Mouse (Mus musculus) hindbrain, embryonic 13.5 days (tissue): ENCODE measurements at regions not wholly inside any gene's neighbourhood (a gene's known extent, or its start where the extent isn't known, plus 50 kb on each side); places are given as distances from the start of the nearest gene placed in this dataset.
A peak's percentile ranks its signal among the peaks of the same experiment; 100 is the strongest.

Experiments
- ATAC-seq: fragments of 200-750 bp; cut with Nextera tagmentation; 2 replicates; pipeline ENCODE4 v1.8.0; 2017; ENCODE audit warnings: moderate TSS enrichment; ENCODE audit not compliant: low FRiP score
- H3K27ac ChIP-seq: fragments of 300-500 bp; sonication (generic); 2 replicates; pipeline ENCODE4 v1.5.1; 2015; ENCODE audit warnings: inconsistent platforms, mild to moderate bottlenecking, moderate library complexity
- H3K27me3 ChIP-seq: fragments of 300-500 bp; sonication (generic); 2 replicates; pipeline ENCODE4 v1.6.1; 2015; ENCODE audit warnings: mild to moderate bottlenecking, inconsistent platforms
- H3K36me3 ChIP-seq: fragments of 300-500 bp; sonication (generic); 2 replicates; pipeline ENCODE4 v1.6.1; 2015; ENCODE audit warnings: mild to moderate bottlenecking, inconsistent platforms
- H3K4me1 ChIP-seq: fragments of 300-500 bp; sonication (generic); replicated peaks from 2 replicates; pipeline ENCODE4 v1.6.1; 2015; ENCODE audit warnings: inconsistent platforms
- H3K4me2 ChIP-seq: fragments of 300-500 bp; sonication (generic); 2 replicates; pipeline ENCODE4 v1.6.1; 2015; ENCODE audit warnings: inconsistent platforms, mild to moderate bottlenecking, moderate library complexity
- H3K4me3 ChIP-seq: fragments of 300-500 bp; sonication (generic); 2 replicates; pipeline ENCODE4 v1.5.1; 2015; ENCODE audit warnings: mild to moderate bottlenecking, inconsistent platforms
- H3K9ac ChIP-seq: fragments of 300-500 bp; sonication (generic); 2 replicates; pipeline ENCODE4 v1.6.1; 2015; ENCODE audit warnings: mild to moderate bottlenecking, inconsistent platforms
- H3K9me3 ChIP-seq: fragments of 300-500 bp; sonication (generic); 2 replicates; pipeline ENCODE4 v1.6.1; 2016; ENCODE audit warnings: inconsistent platforms
- whole genome bisulfite sequencing: fragments of 180-500 bp; shearing (Covaris S2); methylation state at CpG from one replicate; pipeline ENCODE4 v1.1.7; 2015; 5-methylcytosine and 5-hydroxymethylcytosine counted together

- Histone ChIP-seq H3K4me1 (no peaks in the 10 kb centered on the region), H3K27me3 (no peaks in the 10 kb centered on the region), H3K9me3 (no peaks in the 10 kb centered on the region), H3K9ac (no peak overlapping the region), H3K27ac (no peak overlapping the region), H3K4me2 (no peak overlapping the region), H3K4me3 (no peak overlapping the region), H3K36me3 (no peaks in the 10 kb centered on the region)
- no peak for ATAC-seq
- 40% methylated on average over 3 of the region's 3 CpGs for WGBS
Measured at GRCm38 (mm10) chr15:42768396-42768795, 2634.2 kb downstream of the 9330182O14Rik start.

GRCm38 (mm10) chr15:42779903-42780302 lies 2645.7 kb downstream of the 9330182O14Rik start:
- no peak overlapping the region for H3K9ac ChIP-seq
- H3K9me3 ChIP-seq: no peaks in the 10 kb centered on the region
- no peaks in the 10 kb centered on the region for H3K27me3 ChIP-seq
- no peaks in the 10 kb centered on the region for H3K36me3 ChIP-seq
- no peak overlapping the region for H3K4me2 ChIP-seq
- no peak overlapping the region for H3K4me3 ChIP-seq
- no peak for ATAC-seq
- H3K4me1 ChIP-seq: no peaks in the 10 kb centered on the region
- no peak overlapping the region for H3K27ac ChIP-seq

- Histone ChIP-seq H3K27ac (no peak overlapping the region), H3K4me1 (no peaks in the 10 kb centered on the region), H3K36me3 (no peaks in the 10 kb centered on the region), H3K4me2 (no peak overlapping the region), H3K4me3 (no peak overlapping the region), H3K9ac (no peak overlapping the region), H3K9me3 (no peaks in the 10 kb centered on the region), H3K27me3 (no peaks in the 10 kb centered on the region)
- no peak for ATAC-seq
- WGBS: 64% methylated on average over 1 of the region's 1 CpGs
Measured at GRCm38 (mm10) chr15:42801217-42801616, 2667.1 kb downstream of the 9330182O14Rik start.

GRCm38 (mm10) chr15:42810871-42811490 lies 2676.8 kb downstream of the 9330182O14Rik start:
- no peaks in the 10 kb centered on the region for H3K27me3 ChIP-seq
- H3K4me2 ChIP-seq: no peak overlapping the region
- no peak overlapping the region for H3K27ac ChIP-seq
- WGBS: 88% methylated on average over 1 of the region's 1 CpGs
- no peaks in the 10 kb centered on the region for H3K9me3 ChIP-seq
- no peak for ATAC-seq
- no peaks in the 10 kb centered on the region for H3K4me1 ChIP-seq
- no peak overlapping the region for H3K9ac ChIP-seq
- no peaks in the 10 kb centered on the region for H3K36me3 ChIP-seq
- no peak overlapping the region for H3K4me3 ChIP-seq

- no peak overlapping the region for H3K27ac ChIP-seq
- no peaks in the 10 kb centered on the region for H3K36me3 ChIP-seq
- WGBS: 80% methylated on average over 4 of the region's 4 CpGs
- no peaks in the 10 kb centered on the region for H3K4me1 ChIP-seq
- no peak overlapping the region for H3K4me3 ChIP-seq
- H3K9me3 ChIP-seq: no peaks in the 10 kb centered on the region
- no peak for ATAC-seq
- no peak overlapping the region for H3K9ac ChIP-seq
- no peaks in the 10 kb centered on the region for H3K27me3 ChIP-seq
- no peak overlapping the region for H3K4me2 ChIP-seq
Measured at GRCm38 (mm10) chr15:42815026-42815724, 2681.0 kb downstream of the 9330182O14Rik start.

GRCm38 (mm10) chr15:42838839-42839238 lies 2704.7 kb downstream of the 9330182O14Rik start:
- Histone ChIP-seq H3K4me2 (no peak overlapping the region), H3K9ac (no peak overlapping the region), H3K27ac (no peak overlapping the region), H3K27me3 (no peaks in the 10 kb centered on the region), H3K4me1 (no peaks in the 10 kb centered on the region), H3K9me3 (no peaks in the 10 kb centered on the region), H3K4me3 (no peak overlapping the region), H3K36me3 (no peaks in the 10 kb centered on the region)
- WGBS: 96% methylated on average over 1 of the region's 1 CpGs
- no peak for ATAC-seq

- Histone ChIP-seq H3K9ac (no peak overlapping the region), H3K4me3 (no peak overlapping the region), H3K4me2 (no peak overlapping the region), H3K27ac (no peak overlapping the region), H3K36me3 (no peaks in the 10 kb centered on the region), H3K9me3 (no peaks in the 10 kb centered on the region), H3K27me3 (no peaks in the 10 kb centered on the region), H3K4me1 (no peaks in the 10 kb centered on the region)
- ATAC-seq: no peak
- 91% methylated on average over 2 of the region's 2 CpGs for WGBS
Measured at GRCm38 (mm10) chr15:42850003-42850402, 2715.8 kb downstream of the 9330182O14Rik start.

GRCm38 (mm10) chr15:42872491-42872890 lies 2738.3 kb downstream of the 9330182O14Rik start:
- no peak overlapping the region for H3K9ac ChIP-seq
- H3K9me3 ChIP-seq: no peaks in the 10 kb centered on the region
- H3K27ac ChIP-seq: no peak overlapping the region
- no peak overlapping the region for H3K4me3 ChIP-seq
- H3K4me1 ChIP-seq: no peaks in the 10 kb centered on the region
- no peak overlapping the region for H3K4me2 ChIP-seq
- ATAC-seq: no peak
- no peaks in the 10 kb centered on the region for H3K36me3 ChIP-seq
- WGBS: 80% methylated on average over 2 of the region's 2 CpGs
- no peaks in the 10 kb centered on the region for H3K27me3 ChIP-seq

- no peaks in the 10 kb centered on the region for H3K4me1 ChIP-seq
- H3K4me3 ChIP-seq: no peak overlapping the region
- H3K9me3 ChIP-seq: no peaks in the 10 kb centered on the region
- H3K36me3 ChIP-seq: no peaks in the 10 kb centered on the region
- no peak overlapping the region for H3K9ac ChIP-seq
- 96% methylated on average over 1 of the region's 1 CpGs for WGBS
- ATAC-seq: no peak
- no peak overlapping the region for H3K4me2 ChIP-seq
- H3K27me3 ChIP-seq: no peaks in the 10 kb centered on the region
- no peak overlapping the region for H3K27ac ChIP-seq
Measured at GRCm38 (mm10) chr15:42894611-42895010, 2760.4 kb downstream of the 9330182O14Rik start.

- no peak overlapping the region for H3K4me3 ChIP-seq
- H3K9me3 ChIP-seq: no peaks in the 10 kb centered on the region
- H3K9ac ChIP-seq: no peak overlapping the region
- H3K27ac ChIP-seq: no peak overlapping the region
- ATAC-seq: no peak
- no peaks in the 10 kb centered on the region for H3K4me1 ChIP-seq
- no peaks in the 10 kb centered on the region for H3K36me3 ChIP-seq
- WGBS: 89% methylated on average over 7 of the region's 7 CpGs
- no peak overlapping the region for H3K4me2 ChIP-seq
- H3K27me3 ChIP-seq: no peaks in the 10 kb centered on the region
Measured at GRCm38 (mm10) chr15:42900056-42900455, 2765.9 kb downstream of the 9330182O14Rik start.

- Histone ChIP-seq H3K36me3 (no peaks in the 10 kb centered on the region), H3K4me1 (no peaks in the 10 kb centered on the region), H3K27me3 (no peaks in the 10 kb centered on the region), H3K4me2 (no peak overlapping the region), H3K27ac (no peak overlapping the region), H3K9ac (no peak overlapping the region), H3K9me3 (no peaks in the 10 kb centered on the region), H3K4me3 (no peak overlapping the region)
- ATAC-seq: no peak
- WGBS: 88% methylated on average over 3 of the region's 3 CpGs
Measured at GRCm38 (mm10) chr15:42901782-42902181, 2767.6 kb downstream of the 9330182O14Rik start.

- 93% methylated on average over 2 of the region's 2 CpGs for WGBS
- Histone ChIP-seq H3K4me1 (peaks cover 7% of the 10 kb centered on the region), H3K9me3 (no peaks in the 10 kb centered on the region), H3K4me2 (no peak overlapping the region), H3K4me3 (no peak overlapping the region), H3K9ac (no peak overlapping the region), H3K27me3 (no peaks in the 10 kb centered on the region), H3K36me3 (no peaks in the 10 kb centered on the region), H3K27ac (no peak overlapping the region)
- ATAC-seq: no peak
Measured at GRCm38 (mm10) chr15:42911357-42911756, 2777.2 kb downstream of the 9330182O14Rik start.

GRCm38 (mm10) chr15:42912880-42913279 lies 2778.7 kb downstream of the 9330182O14Rik start:
- Histone ChIP-seq H3K27ac (no peak overlapping the region), H3K9me3 (no peaks in the 10 kb centered on the region), H3K36me3 (no peaks in the 10 kb centered on the region), H3K4me2 (no peak overlapping the region), H3K27me3 (no peaks in the 10 kb centered on the region), H3K4me1 (peaks cover 7% of the 10 kb centered on the region), H3K9ac (no peak overlapping the region), H3K4me3 (no peak overlapping the region)
- 52% methylated on average over 4 of the region's 4 CpGs for WGBS
- ATAC-seq: peak; percentile 68
